Mouse (Mus musculus): Measurements from ENCODE around the gene Fnbp1.

GRCm38 (mm10) chr2:31115091-31115942, 26.5 kb downstream of the Fnbp1 start:
- TF ChIP-seq CTCF (IDR thresholded peaks at IDR 0.05; ENCODE audit: low read depth) (no peak), EP300 (optimal IDR thresholded peaks at IDR 0.05) (no peak)
